Mouse (Mus musculus) liver, embryonic 14.5 days (tissue): ENCODE measurements at regions not wholly inside any gene's neighbourhood (a gene's known extent, or its start where the extent isn't known, plus 50 kb on each side); places are given as distances from the start of the nearest gene placed in this dataset.
A peak's percentile ranks its signal among the peaks of the same experiment; 100 is the strongest.
"Not testable (repeated sequence)": the region's sequence is repeated elsewhere in the genome, so short reads cannot be mapped to it uniquely, and the experiment has no call there.

Experiments
- ATAC-seq: fragments of 200-750 bp; cut with Nextera tagmentation; 2 replicates; pipeline ENCODE4 v1.8.0; 2017; ENCODE audit warnings: moderate number of reproducible peaks, mild to moderate bottlenecking, moderate library complexity; ENCODE audit not compliant: insufficient read depth
- DNase-seq, 3 experiments: peaks; one replicate each; pipeline ENCODE4 v3.0.0-alpha.2; 2012 to 2013; ENCODE audit warnings: low read depth in 3 of 3, low spot score in 3 of 3
- H3K27ac ChIP-seq: fragments of 300-500 bp; sonication (generic); 2 replicates; pipeline ENCODE4 v1.5.1; 2014; ENCODE audit warnings: moderate library complexity, mild to moderate bottlenecking, control low read depth, inconsistent platforms
- H3K27me3 ChIP-seq: fragments of 300-500 bp; sonication (generic); 2 replicates; pipeline ENCODE4 v1.6.1; 2014; ENCODE audit warnings: mild to moderate bottlenecking, low read length, moderate library complexity; ENCODE audit not compliant: control insufficient read depth, insufficient read depth
- H3K36me3 ChIP-seq: fragments of 300-500 bp; sonication (generic); replicated peaks from 2 replicates; pipeline ENCODE4 v1.6.1; 2014; ENCODE audit warnings: low read depth; ENCODE audit not compliant: control insufficient read depth, insufficient read depth
- H3K4me1 ChIP-seq, 2 experiments: fragments of 200-500 bp in 1 of 2; fragments of 300-500 bp in 1 of 2; sonication (generic) in 1 of 2; replicated peaks; 2 replicates each; pipeline ENCODE4 v1.6.1; 2012 to 2014; ENCODE audit warnings: antibody characterized with exemption in 1 of 2, inconsistent platforms in 1 of 2, low read length in 1 of 2; ENCODE audit not compliant: control insufficient read depth in 2 of 2, insufficient read depth in 2 of 2
- H3K4me2 ChIP-seq: fragments of 300-500 bp; sonication (generic); 2 replicates; pipeline ENCODE4 v1.6.1; 2014; ENCODE audit warnings: low read depth, mild to moderate bottlenecking, control low read depth, moderate library complexity
- H3K4me3 ChIP-seq, 2 experiments: fragments of 200-500 bp in 1 of 2; fragments of 300-500 bp in 1 of 2; sonication (generic) in 1 of 2; 2 replicates each; pipeline ENCODE4 v1.5.1; 2012 to 2014; ENCODE audit warnings: low read depth in 2 of 2, low read length in 2 of 2, mild to moderate bottlenecking in 2 of 2, control low read depth in 1 of 2, inconsistent platforms in 1 of 2, moderate library complexity in 1 of 2; ENCODE audit not compliant: insufficient read depth in 1 of 2
- H3K9ac ChIP-seq: fragments of 300-500 bp; sonication (generic); replicated peaks from 2 replicates; pipeline ENCODE4 v1.6.1; 2014; ENCODE audit warnings: mild to moderate bottlenecking, control low read depth, moderate library complexity
- H3K9me3 ChIP-seq: fragments of 300-500 bp; sonication (generic); 2 replicates; pipeline ENCODE4 v1.6.1; 2016; ENCODE audit warnings: low read length, mixed read lengths; ENCODE audit not compliant: control insufficient read depth
- CTCF ChIP-seq: IDR thresholded peaks from 2 replicates; pipeline ENCODE4 v1.5.1; 2016; ENCODE audit warnings: antibody characterized with exemption, low read depth, control low read depth
- EP300 ChIP-seq: IDR thresholded peaks from 2 replicates; pipeline ENCODE4 v1.6.1; 2016; ENCODE audit warnings: antibody characterized with exemption, low read depth
- WGBS: fragments of 180-500 bp; shearing (Covaris S2); extraction: QIAGEN DNeasy Blood & Tissue Kit; methylation state at CpG from one replicate; pipeline ENCODE4 v1.1.7; 2014; ENCODE audit not compliant: insufficient replicate concordance; 5-methylcytosine and 5-hydroxymethylcytosine counted together

GRCm38 (mm10) chr8:24386462-24386861, 339.2 kb downstream of the Adam3 start:
- Histone ChIP-seq H3K36me3 (no peaks in the 10 kb centered on the region), H3K4me1 (no peaks in the 10 kb centered on the region), H3K4me3 (no peak overlapping the region), H3K9ac (no peak overlapping the region), H3K9me3 (no peaks in the 10 kb centered on the region), H3K27me3 (no peaks in the 10 kb centered on the region), H3K4me2 (no peak overlapping the region), H3K27ac (no peak overlapping the region)
- 4% methylated on average over 3 of the region's 3 CpGs for WGBS
- TF ChIP-seq EP300: no peak
- peak; percentile 81 for TF ChIP-seq CTCF
- no peak for DNase-seq
- ATAC-seq: no peak

DNA sequence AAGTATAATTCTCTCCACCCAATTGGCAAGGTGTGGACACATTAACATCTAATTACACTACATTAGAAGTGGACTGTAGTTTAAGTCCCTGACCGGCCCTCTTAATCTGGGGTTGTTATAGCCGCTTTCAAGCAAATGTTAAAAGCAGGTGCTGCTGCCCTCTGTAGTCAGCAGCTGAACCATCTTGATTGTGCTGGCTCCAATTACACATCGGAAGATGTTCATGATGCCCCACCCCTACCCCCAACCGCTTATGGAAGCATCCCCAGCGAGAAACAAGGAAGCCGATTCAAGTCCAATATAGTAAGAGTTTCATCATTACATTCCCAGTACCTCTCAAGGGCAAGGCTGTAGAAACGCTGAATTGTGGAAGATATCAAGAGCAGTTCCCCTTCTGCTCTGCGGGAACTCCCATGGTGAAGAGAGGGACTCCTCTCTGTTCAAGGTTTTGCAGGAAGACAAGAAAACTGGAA, 341.7 kb downstream of the Adam3 start:
- Histone ChIP-seq H3K4me2 (no peak overlapping the region), H3K36me3 (no peaks in the 10 kb centered on the region), H3K4me3 (no peak overlapping the region), H3K27ac (no peak overlapping the region), H3K9ac (no peak overlapping the region), H3K9me3 (no peaks in the 10 kb centered on the region), H3K27me3 (no peaks in the 10 kb centered on the region), H3K4me1 (no peaks in the 10 kb centered on the region)
- TF ChIP-seq EP300 (no peak), CTCF (no peak)
- ATAC-seq (no peak), DNase-seq (no peak)
- 52% methylated on average over 8 of the region's 8 CpGs for WGBS

- Histone ChIP-seq H3K4me2 (no peak overlapping the region), H3K36me3 (no peaks in the 10 kb centered on the region), H3K27me3 (no peaks in the 10 kb centered on the region), H3K9me3 (no peaks in the 10 kb centered on the region), H3K27ac (no peak overlapping the region), H3K4me3 (no peak overlapping the region), H3K4me1 (no peaks in the 10 kb centered on the region), H3K9ac (no peak overlapping the region)
- ATAC-seq: no peak
- no peak for DNase-seq
- 63% methylated on average over 14 of the region's 14 CpGs for WGBS
- TF ChIP-seq EP300: no peak
- TF ChIP-seq CTCF: no peak
These were observed 342.3 kb downstream of the Adam3 start for GRCm38 (mm10) chr8:24383130-24383962.

GRCm38 (mm10) chr8:24381666-24382253, 343.9 kb downstream of the Adam3 start:
- H3K36me3 ChIP-seq: no peaks in the 10 kb centered on the region
- no peak for ATAC-seq

GRCm38 (mm10) chr8:24378070-24378469, 347.6 kb downstream of the Adam3 start:
- H3K4me3 ChIP-seq: no peak overlapping the region
- H3K9ac ChIP-seq: no peak overlapping the region
- no peak for ATAC-seq
- H3K27ac ChIP-seq: no peak overlapping the region
- DNase-seq: no peak
- no peak for TF ChIP-seq EP300
- no peak for TF ChIP-seq CTCF
- H3K27me3 ChIP-seq: no peaks in the 10 kb centered on the region
- no peaks in the 10 kb centered on the region for H3K36me3 ChIP-seq
- H3K9me3 ChIP-seq: no peaks in the 10 kb centered on the region
- H3K4me2 ChIP-seq: no peak overlapping the region
- H3K4me1 ChIP-seq: no peaks in the 10 kb centered on the region

More at GRCm38 (mm10) chr8:24381666-24382253, 343.9 kb downstream of the Adam3 start:
- no peak for DNase-seq
- no peaks in the 10 kb centered on the region for H3K27me3 ChIP-seq
- no peaks in the 10 kb centered on the region for H3K9me3 ChIP-seq
- H3K4me2 ChIP-seq: no peak overlapping the region
- H3K4me1 ChIP-seq: no peaks in the 10 kb centered on the region
- H3K4me3 ChIP-seq: no peak overlapping the region
- H3K9ac ChIP-seq: no peak overlapping the region
- WGBS: 62% methylated on average over 3 of the region's 3 CpGs
- no peak for TF ChIP-seq EP300
- TF ChIP-seq CTCF: no peak
- H3K27ac ChIP-seq: no peak overlapping the region

DNA sequence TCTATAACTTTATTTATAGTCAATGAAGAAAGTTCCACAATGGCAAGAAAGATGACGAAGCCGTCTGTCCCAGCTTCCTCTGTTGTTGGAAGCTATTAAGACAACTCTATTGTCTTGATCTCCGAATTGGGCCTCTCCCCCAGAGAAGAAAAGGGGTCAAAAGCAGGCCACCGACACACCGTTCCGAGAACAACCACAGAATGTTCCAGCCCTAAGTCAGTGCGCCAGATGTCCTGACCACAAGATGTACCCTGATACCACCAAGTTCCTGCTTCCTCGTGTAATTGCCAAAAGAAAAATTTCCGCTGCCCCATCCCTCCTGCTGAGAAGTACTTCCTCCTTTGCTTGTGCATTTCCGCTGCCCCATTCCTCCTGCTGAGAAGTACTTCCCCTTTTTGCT, 348.8 kb downstream of the Adam3 start:
- H3K27me3 ChIP-seq, H3K36me3 ChIP-seq, H3K9me3 ChIP-seq, H3K9ac ChIP-seq, H3K4me1 ChIP-seq, ATAC-seq, H3K4me3 ChIP-seq, H3K4me2 ChIP-seq, H3K27ac ChIP-seq, DNase-seq: not testable (repeated sequence)
- 61% methylated on average over 10 of the region's 10 CpGs for WGBS
